Mouse (Mus musculus): ENCODE results near the gene Tnip2. TPM values are rescaled to one million over a fixed set of nuclear protein-coding genes. Genes with fewer than 3 reads are reported as not detected.
A peak's percentile ranks its signal among the peaks of the same experiment; 100 is the strongest.

The Tnip2 gene
- polyA plus RNA-seq, 1 experiment, result not detected

DNA sequence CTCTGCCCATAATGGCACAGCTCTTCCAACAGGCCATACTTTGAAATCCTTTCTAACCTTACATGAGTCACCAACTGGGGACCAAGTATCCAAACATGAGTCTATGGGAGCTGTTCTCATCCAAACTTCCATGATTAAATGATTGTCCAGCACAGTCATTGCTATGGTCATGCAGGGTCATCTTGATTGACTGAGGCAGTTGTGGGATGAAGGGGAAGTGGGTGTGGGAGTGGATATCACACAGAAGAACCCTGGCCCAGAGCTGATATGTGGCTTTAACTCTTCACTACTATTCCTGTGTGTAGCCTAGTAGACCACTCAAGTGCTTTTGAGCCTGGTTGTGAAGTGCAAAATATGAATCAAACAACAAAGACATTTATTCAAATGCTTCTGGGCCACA, 1.3 kb upstream of the Tnip2 start:
- no peak overlapping the region for H3K4me3 ChIP-seq (replicated peaks)
- H3K27me3 ChIP-seq (ENCODE audit: control insufficient read depth), result peaks cover 14% of the 10 kb centered on the region
- H3K4me1 ChIP-seq (ENCODE audit: control insufficient read depth), result peaks cover 36% of the 10 kb centered on the region
- no peaks in the 10 kb centered on the region for H3K9me3 ChIP-seq (ENCODE audit: control insufficient read depth, low read length)
- H3K36me3 ChIP-seq (ENCODE audit: control insufficient read depth), result no peaks in the 10 kb centered on the region
- no peak for TF ChIP-seq TAL1 (IDR thresholded peaks at IDR 0.05; ENCODE audit: low read length)
- no peak for TF ChIP-seq GATA1 (IDR thresholded peaks at IDR 0.05; ENCODE audit: low read length)

DNA sequence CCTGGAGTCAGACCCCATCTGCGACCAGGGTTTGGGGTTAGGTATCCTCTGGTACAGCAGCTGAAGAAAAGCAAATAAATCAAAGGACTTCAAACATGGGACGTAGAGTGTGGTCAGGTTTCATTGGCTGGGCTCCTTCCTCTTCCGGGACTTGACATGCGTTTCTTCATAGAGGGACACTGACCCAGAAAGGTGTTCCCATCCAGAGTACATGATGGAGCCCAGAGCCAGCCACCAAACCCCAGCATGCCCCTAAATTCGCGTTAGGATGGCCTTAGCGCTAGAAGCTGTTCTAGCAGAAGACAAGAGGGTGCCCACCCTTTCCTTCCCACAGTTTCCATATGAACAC, 401 bp upstream of the Tnip2 start:
- peaks cover 14% of the 10 kb centered on the region for H3K27me3 ChIP-seq (ENCODE audit: control insufficient read depth)
- no peak for TF ChIP-seq TAL1 (IDR thresholded peaks at IDR 0.05; ENCODE audit: low read length)
- TF ChIP-seq GATA1 (IDR thresholded peaks at IDR 0.05; ENCODE audit: low read length), result no peak
- no peaks in the 10 kb centered on the region for H3K36me3 ChIP-seq (ENCODE audit: control insufficient read depth)
- peak overlapping the region; percentile 85 for H3K4me3 ChIP-seq (replicated peaks)
- H3K9me3 ChIP-seq (ENCODE audit: control insufficient read depth, low read length), result no peaks in the 10 kb centered on the region; the same call in 1 of the 2 replicates
- peaks cover 35% of the 10 kb centered on the region for H3K4me1 ChIP-seq (ENCODE audit: control insufficient read depth)

DNA sequence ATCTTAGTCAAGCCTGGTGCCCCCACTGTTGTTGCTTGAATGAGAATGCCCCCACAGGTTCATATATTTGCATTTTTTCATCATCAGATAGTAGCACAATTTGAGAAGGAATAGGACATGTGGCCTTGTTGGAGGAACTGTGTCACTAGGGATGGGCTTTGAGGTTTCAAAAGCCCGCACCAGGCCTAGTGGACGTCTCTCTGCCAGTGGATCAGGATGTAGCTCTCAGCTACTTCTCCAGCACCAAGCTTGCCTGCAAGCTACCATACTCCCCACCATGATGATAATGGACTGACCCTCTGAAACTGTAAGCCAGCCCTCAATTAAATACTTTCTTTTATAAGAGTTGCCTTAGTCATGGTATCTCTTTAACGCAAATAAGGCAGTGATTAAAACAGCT, 1.3 kb downstream of the Tnip2 start:
- no peak for TF ChIP-seq GATA1 (IDR thresholded peaks at IDR 0.05; ENCODE audit: low read length)
- TF ChIP-seq TAL1 (IDR thresholded peaks at IDR 0.05; ENCODE audit: low read length), result no peak
- no peaks in the 10 kb centered on the region for H3K36me3 ChIP-seq (ENCODE audit: control insufficient read depth)
- peaks cover 30% of the 10 kb centered on the region for H3K4me1 ChIP-seq (ENCODE audit: control insufficient read depth)
- no peak overlapping the region for H3K4me3 ChIP-seq (replicated peaks)
- H3K9me3 ChIP-seq (ENCODE audit: control insufficient read depth, low read length), result no peaks in the 10 kb centered on the region; the same call in 1 of the 2 replicates
- peaks cover 14% of the 10 kb centered on the region for H3K27me3 ChIP-seq (ENCODE audit: control insufficient read depth)

DNA sequence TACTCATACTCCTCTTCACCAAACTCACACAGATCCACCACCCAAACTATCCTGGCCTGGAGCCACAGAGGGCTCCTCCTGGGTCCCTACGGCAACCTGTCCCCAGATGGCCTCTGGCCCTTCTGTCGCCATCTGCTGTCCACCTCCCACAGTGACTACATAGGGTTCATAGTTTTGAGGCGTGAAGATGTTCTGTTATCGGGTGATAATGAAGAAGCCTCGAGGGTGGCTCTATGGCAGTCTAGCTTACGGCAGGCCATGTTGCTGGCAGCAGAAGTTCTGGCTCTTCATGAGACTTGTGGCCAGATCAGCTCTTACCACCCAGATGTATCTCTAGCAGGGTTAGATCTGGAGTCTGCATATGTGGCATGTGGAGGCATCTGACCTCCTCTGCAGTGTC, 11.0 kb downstream of the Tnip2 start:
- no peaks in the 10 kb centered on the region for H3K9me3 ChIP-seq (ENCODE audit: control insufficient read depth, low read length)
- H3K4me3 ChIP-seq (replicated peaks), result no peak overlapping the region
- H3K36me3 ChIP-seq (ENCODE audit: control insufficient read depth), result peaks cover 8% of the 10 kb centered on the region
- H3K4me1 ChIP-seq (ENCODE audit: control insufficient read depth), result peaks cover 3% of the 10 kb centered on the region
- no peak for TF ChIP-seq GATA1 (IDR thresholded peaks at IDR 0.05; ENCODE audit: low read length)
- TF ChIP-seq TAL1 (IDR thresholded peaks at IDR 0.05; ENCODE audit: low read length), result no peak
- H3K27me3 ChIP-seq (ENCODE audit: control insufficient read depth), result no peaks in the 10 kb centered on the region

DNA sequence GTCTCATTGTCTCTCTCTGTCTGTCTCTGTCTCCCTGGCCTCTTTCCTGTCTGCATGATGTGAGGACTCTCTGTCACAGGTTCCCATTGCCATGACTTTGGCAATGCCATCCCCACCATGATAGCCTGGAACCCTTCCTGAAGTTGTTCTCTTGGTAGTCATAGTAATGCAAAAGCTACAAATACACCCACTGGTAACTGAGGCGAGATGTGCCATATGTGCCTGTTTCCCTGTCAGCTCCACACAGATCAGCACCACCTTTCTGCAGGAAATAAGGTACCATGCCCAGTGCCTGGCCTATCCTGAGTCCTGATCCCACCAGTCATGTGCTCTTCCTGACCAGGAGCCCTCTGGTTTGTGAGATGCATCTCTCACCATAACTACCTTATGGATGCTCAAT, 11.4 kb downstream of the Tnip2 start:
- Histone ChIP-seq H3K9me3 (ENCODE audit: control insufficient read depth, low read length) (no peaks in the 10 kb centered on the region), H3K36me3 (ENCODE audit: control insufficient read depth) (peaks cover 9% of the 10 kb centered on the region), H3K4me1 (ENCODE audit: control insufficient read depth) (peaks cover 3% of the 10 kb centered on the region), H3K4me3 (replicated peaks) (no peak overlapping the region), H3K27me3 (ENCODE audit: control insufficient read depth) (no peaks in the 10 kb centered on the region)
- no peak for TF ChIP-seq TAL1 (IDR thresholded peaks at IDR 0.05; ENCODE audit: low read length)
- TF ChIP-seq GATA1 (IDR thresholded peaks at IDR 0.05; ENCODE audit: low read length), result no peak

DNA sequence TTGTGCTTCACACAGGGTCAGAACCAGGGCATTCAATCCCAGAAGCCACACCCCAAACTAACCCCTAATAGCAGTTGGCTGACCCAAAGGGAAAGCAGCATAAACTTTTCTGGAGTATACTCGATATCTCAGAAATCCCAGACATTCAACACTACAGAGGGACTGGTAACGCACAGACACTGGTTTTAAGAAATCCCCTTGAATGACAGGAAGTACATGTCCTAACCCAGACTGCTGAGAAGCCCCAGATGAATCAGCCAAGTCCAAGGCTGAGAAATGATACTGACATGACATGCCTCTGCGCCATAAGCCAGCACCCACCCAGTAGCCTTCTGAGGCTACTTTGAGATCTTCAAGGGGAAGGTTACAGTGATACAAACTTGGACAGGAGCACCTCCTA, 12.2 kb downstream of the Tnip2 start:
- Histone ChIP-seq H3K4me3 (replicated peaks) (no peak overlapping the region), H3K9me3 (ENCODE audit: control insufficient read depth, low read length) (no peaks in the 10 kb centered on the region), H3K27me3 (ENCODE audit: control insufficient read depth) (no peaks in the 10 kb centered on the region), H3K4me1 (ENCODE audit: control insufficient read depth) (peaks cover 5% of the 10 kb centered on the region), H3K36me3 (ENCODE audit: control insufficient read depth) (peaks cover 13% of the 10 kb centered on the region)
- TF ChIP-seq TAL1 (IDR thresholded peaks at IDR 0.05; ENCODE audit: low read length), result no peak
- no peak for TF ChIP-seq GATA1 (IDR thresholded peaks at IDR 0.05; ENCODE audit: low read length)

DNA sequence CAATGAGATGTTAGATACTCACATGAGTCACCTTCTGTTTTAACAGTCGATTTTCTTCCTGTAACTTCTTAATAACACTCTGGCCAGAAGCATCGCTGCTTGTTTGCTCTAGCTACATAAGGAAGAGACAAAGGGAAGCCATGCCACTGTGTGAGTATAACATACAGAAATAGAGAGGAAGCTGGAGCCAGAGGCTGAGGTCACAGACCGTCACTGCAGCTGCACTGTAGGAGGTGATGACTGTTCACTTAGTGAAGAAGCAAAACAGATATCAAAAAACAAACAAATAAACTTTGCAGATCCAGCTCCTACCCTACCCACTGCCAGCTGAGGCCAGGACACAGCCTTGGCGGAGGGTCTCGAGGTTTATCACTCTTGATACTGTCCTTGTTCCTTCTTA, 12.9 kb downstream of the Tnip2 start:
- Histone ChIP-seq H3K9me3 (ENCODE audit: control insufficient read depth, low read length) (no peaks in the 10 kb centered on the region), H3K4me3 (replicated peaks) (no peak overlapping the region), H3K4me1 (ENCODE audit: control insufficient read depth) (peaks cover 2% of the 10 kb centered on the region; the same call in 1 of the 2 replicates), H3K36me3 (ENCODE audit: control insufficient read depth) (peaks cover 17% of the 10 kb centered on the region), H3K27me3 (ENCODE audit: control insufficient read depth) (no peaks in the 10 kb centered on the region)
- TF ChIP-seq GATA1 (IDR thresholded peaks at IDR 0.05; ENCODE audit: low read length) (no peak), TAL1 (IDR thresholded peaks at IDR 0.05; ENCODE audit: low read length) (no peak)

DNA sequence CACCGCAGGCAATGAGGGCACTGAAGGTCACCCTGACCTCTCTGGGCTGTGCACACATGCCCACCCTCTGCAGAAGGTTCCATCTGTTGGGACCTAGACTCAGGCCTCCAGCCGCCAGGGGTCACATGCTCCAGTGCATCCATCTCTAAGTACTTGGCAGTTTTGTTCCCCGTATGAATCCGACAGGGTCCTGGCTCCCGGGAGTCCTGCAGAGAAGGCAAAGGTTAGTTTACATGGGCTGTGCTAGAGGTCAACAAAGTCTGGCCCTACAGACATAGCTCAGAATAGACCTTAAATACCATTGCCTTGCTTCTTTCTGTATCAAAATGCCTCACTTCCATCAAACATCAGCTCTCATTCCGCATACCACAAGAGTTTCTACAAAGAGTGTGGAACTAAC, 17.0 kb downstream of the Tnip2 start:
- no peaks in the 10 kb centered on the region for H3K27me3 ChIP-seq (ENCODE audit: control insufficient read depth)
- peaks cover 2% of the 10 kb centered on the region; the same call in 1 of the 2 replicates for H3K4me1 ChIP-seq (ENCODE audit: control insufficient read depth)
- H3K4me3 ChIP-seq (replicated peaks), result no peak overlapping the region
- no peak for TF ChIP-seq TAL1 (IDR thresholded peaks at IDR 0.05; ENCODE audit: low read length)
- no peak for TF ChIP-seq GATA1 (IDR thresholded peaks at IDR 0.05; ENCODE audit: low read length)
- H3K36me3 ChIP-seq (ENCODE audit: control insufficient read depth), result peaks cover 12% of the 10 kb centered on the region
- no peaks in the 10 kb centered on the region for H3K9me3 ChIP-seq (ENCODE audit: control insufficient read depth, low read length)

DNA sequence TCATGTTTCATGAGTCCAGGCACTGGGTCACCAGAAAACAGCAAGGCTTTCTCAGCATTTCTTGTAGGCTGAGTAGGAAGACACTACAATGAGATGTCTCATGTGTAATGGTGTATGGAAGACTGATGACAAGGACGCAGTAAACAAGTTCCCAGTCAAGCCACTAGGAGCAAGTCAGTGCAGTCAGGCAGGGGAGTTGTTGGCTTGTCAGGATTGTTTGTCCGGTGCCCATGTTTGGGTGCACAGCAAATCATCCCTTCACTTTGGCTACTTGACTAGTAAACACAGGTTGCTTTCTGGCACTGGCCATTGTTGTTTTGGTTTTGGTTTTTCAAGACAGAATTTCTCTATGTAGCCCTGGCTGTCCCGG, 24.4 kb downstream of the Tnip2 start:
- no peaks in the 10 kb centered on the region for H3K27me3 ChIP-seq (ENCODE audit: control insufficient read depth)
- H3K36me3 ChIP-seq (ENCODE audit: control insufficient read depth), result peaks cover 24% of the 10 kb centered on the region
- H3K4me1 ChIP-seq (ENCODE audit: control insufficient read depth), result no peaks in the 10 kb centered on the region
- H3K9me3 ChIP-seq (ENCODE audit: control insufficient read depth, low read length), result no peaks in the 10 kb centered on the region
- TF ChIP-seq TAL1 (IDR thresholded peaks at IDR 0.05; ENCODE audit: low read length), result no peak
- no peak for TF ChIP-seq GATA1 (IDR thresholded peaks at IDR 0.05; ENCODE audit: low read length)
- H3K4me3 ChIP-seq (replicated peaks), result no peak overlapping the region

DNA sequence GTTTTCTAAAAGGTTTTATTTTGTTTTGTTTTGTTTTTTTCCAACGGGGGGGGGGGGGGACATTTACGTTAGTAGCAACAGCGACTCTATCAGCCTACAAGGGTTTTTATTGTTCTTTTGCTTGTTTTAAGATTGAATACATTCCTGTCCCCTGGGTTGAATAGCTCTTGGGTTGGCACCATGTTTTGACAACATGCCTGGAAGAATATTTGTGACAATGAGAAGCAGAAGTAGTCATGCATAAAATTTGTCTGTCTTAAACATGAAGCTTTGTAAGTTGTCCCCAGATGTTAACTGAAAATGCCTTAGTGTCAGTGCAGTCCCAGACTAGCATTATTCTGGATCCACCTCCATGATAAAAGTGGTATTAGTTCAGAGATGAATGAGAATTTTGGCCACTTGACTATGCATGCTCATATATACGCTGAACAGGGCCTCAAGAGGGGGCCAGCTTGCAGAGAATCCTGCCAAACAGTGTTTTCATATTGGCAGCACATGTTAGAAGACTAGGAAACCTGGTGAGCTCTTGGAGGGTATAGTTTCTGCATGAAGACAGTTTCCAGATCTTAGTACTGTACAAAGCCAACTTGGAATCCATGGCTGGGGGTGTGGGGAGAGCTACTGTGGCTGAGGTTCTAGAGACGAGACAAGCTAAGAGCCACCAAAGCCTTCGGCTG, 24.9 kb downstream of the Tnip2 start:
- no peak for TF ChIP-seq GATA1 (IDR thresholded peaks at IDR 0.05; ENCODE audit: low read length)
- no peak for TF ChIP-seq TAL1 (IDR thresholded peaks at IDR 0.05; ENCODE audit: low read length)
- Histone ChIP-seq H3K27me3 (ENCODE audit: control insufficient read depth) (no peaks in the 10 kb centered on the region), H3K4me1 (ENCODE audit: control insufficient read depth) (no peaks in the 10 kb centered on the region), H3K4me3 (replicated peaks) (no peak overlapping the region), H3K9me3 (ENCODE audit: control insufficient read depth, low read length) (no peaks in the 10 kb centered on the region), H3K36me3 (ENCODE audit: control insufficient read depth) (peaks cover 26% of the 10 kb centered on the region)
